Mouse (Mus musculus) heart, embryonic 16.5 days (tissue): ENCODE measurements around the gene Adap1. TPM values are rescaled to one million over a fixed set of nuclear protein-coding genes. Genes with fewer than 3 reads are reported as not detected.

Source experiments
- ATAC-seq: fragments of 200-750 bp; cut with Nextera tagmentation; replicated peaks from 2 replicates; pipeline ENCODE4 v1.8.0; 2017; ENCODE audit warnings: moderate number of reproducible peaks; ENCODE audit not compliant: insufficient read depth, low FRiP score; ENCODE audit errors: extremely low read depth
- H3K27ac ChIP-seq: fragments of 300-500 bp; sonication (generic); 2 replicates; pipeline ENCODE4 v1.5.1; 2014; ENCODE audit warnings: mild to moderate bottlenecking, low read length, control low read depth, moderate library complexity
- H3K27me3 ChIP-seq: fragments of 300-500 bp; sonication (generic); 2 replicates; pipeline ENCODE4 v1.6.1; 2014; ENCODE audit warnings: low read length, mixed read lengths; ENCODE audit not compliant: control insufficient read depth, insufficient read depth
- H3K36me3 ChIP-seq: fragments of 300-500 bp; sonication (generic); 2 replicates; pipeline ENCODE4 v1.6.1; 2014; ENCODE audit not compliant: control insufficient read depth, insufficient read depth
- H3K4me1 ChIP-seq: fragments of 300-500 bp; sonication (generic); 2 replicates; pipeline ENCODE4 v1.6.1; 2014; ENCODE audit warnings: low read length, mixed read lengths; ENCODE audit not compliant: control insufficient read depth, insufficient read depth
- H3K4me2 ChIP-seq: fragments of 300-500 bp; sonication (generic); 2 replicates; pipeline ENCODE4 v1.6.1; 2014; ENCODE audit warnings: low read depth, mild to moderate bottlenecking, control low read depth, low read length
- H3K4me3 ChIP-seq: fragments of 300-500 bp; sonication (generic); 2 replicates; pipeline ENCODE4 v1.5.1; 2014; ENCODE audit warnings: mild to moderate bottlenecking, control low read depth, low read length
- H3K9ac ChIP-seq: fragments of 300-500 bp; sonication (generic); 2 replicates; pipeline ENCODE4 v1.6.1; 2014; ENCODE audit warnings: low read length, control low read depth
- H3K9me3 ChIP-seq: fragments of 300-500 bp; sonication (generic); replicated peaks from 2 replicates; pipeline ENCODE4 v1.6.1; 2016; ENCODE audit warnings: low read length; ENCODE audit not compliant: control insufficient read depth
- WGBS: fragments of 180-500 bp; shearing (Covaris S2); extraction: QIAGEN DNeasy Blood & Tissue Kit; methylation state at CpG from one replicate; pipeline ENCODE4 v1.1.7; 2014; 5-methylcytosine and 5-hydroxymethylcytosine counted together
- polyA plus RNA-seq: library from polyadenylated mRNA; unstranded; fragments of >200 nt; fragmentation: Nextera tagmentation; extraction: Ambion mirVana; gene quantifications from 2 replicates; pipeline ENCODE4 v1.2.1, GENCODE M21; 2015

Gene Adap1
- polyA plus RNA-seq, 1 experiment from 2014 or later: 0.59 TPM

- ATAC-seq: no peak
- Histone ChIP-seq H3K27ac (no peak overlapping the region), H3K9me3 (no peaks in the 10 kb centered on the region), H3K9ac (no peak overlapping the region), H3K4me3 (no peak overlapping the region), H3K27me3 (peaks cover 29% of the 10 kb centered on the region), H3K4me2 (no peak overlapping the region), H3K36me3 (no peaks in the 10 kb centered on the region), H3K4me1 (peaks cover 11% of the 10 kb centered on the region)
- WGBS: 71% methylated on average over 6 of the region's 6 CpGs
Measured at GRCm38 (mm10) chr5:139321331-139321730, 4.1 kb downstream of the Adap1 start.

GRCm38 (mm10) chr5:139320424-139320823 is 5.0 kb downstream of the Adap1 start:
- Histone ChIP-seq H3K27ac (no peak overlapping the region), H3K4me3 (no peak overlapping the region), H3K9ac (no peak overlapping the region), H3K36me3 (no peaks in the 10 kb centered on the region), H3K4me1 (peaks cover 11% of the 10 kb centered on the region), H3K27me3 (peaks cover 19% of the 10 kb centered on the region), H3K4me2 (no peak overlapping the region), H3K9me3 (no peaks in the 10 kb centered on the region)
- 66% methylated on average over 7 of the region's 7 CpGs for WGBS
- ATAC-seq: no peak

GRCm38 (mm10) chr5:139317751-139318504 is 7.5 kb downstream of the Adap1 start:
- peaks cover 2% of the 10 kb centered on the region; the same call in 1 of the 2 replicates for H3K4me1 ChIP-seq
- WGBS: 65% methylated on average over 21 of the region's 21 CpGs
- no peak overlapping the region for H3K4me2 ChIP-seq
- H3K9me3 ChIP-seq: no peaks in the 10 kb centered on the region
- no peak overlapping the region for H3K27ac ChIP-seq
- H3K36me3 ChIP-seq: no peaks in the 10 kb centered on the region
- H3K9ac ChIP-seq: no peak overlapping the region
- no peaks in the 10 kb centered on the region for H3K27me3 ChIP-seq
- no peak overlapping the region for H3K4me3 ChIP-seq
- no peak for ATAC-seq

GRCm38 (mm10) chr5:139316982-139317675 is 8.3 kb downstream of the Adap1 start:
- H3K9me3 ChIP-seq: no peaks in the 10 kb centered on the region
- no peak overlapping the region for H3K27ac ChIP-seq
- WGBS: 63% methylated on average over 6 of the region's 6 CpGs
- no peak overlapping the region for H3K4me2 ChIP-seq
- H3K9ac ChIP-seq: no peak overlapping the region
- H3K27me3 ChIP-seq: no peaks in the 10 kb centered on the region
- no peak for ATAC-seq
- peaks cover 2% of the 10 kb centered on the region; the same call in 1 of the 2 replicates for H3K4me1 ChIP-seq
- no peaks in the 10 kb centered on the region for H3K36me3 ChIP-seq
- no peak overlapping the region for H3K4me3 ChIP-seq

GRCm38 (mm10) chr5:139314941-139315642 is 10.3 kb downstream of the Adap1 start:
- H3K4me1 ChIP-seq: peaks cover 2% of the 10 kb centered on the region; the same call in 1 of the 2 replicates
- H3K27ac ChIP-seq: no peak overlapping the region
- H3K27me3 ChIP-seq: no peaks in the 10 kb centered on the region
- H3K4me3 ChIP-seq: no peak overlapping the region
- no peak for ATAC-seq
- no peaks in the 10 kb centered on the region for H3K9me3 ChIP-seq
- H3K9ac ChIP-seq: no peak overlapping the region
- H3K4me2 ChIP-seq: no peak overlapping the region
- WGBS: 80% methylated on average over 12 of the region's 12 CpGs
- H3K36me3 ChIP-seq: no peaks in the 10 kb centered on the region

GRCm38 (mm10) chr5:139313536-139313935 is 11.9 kb downstream of the Adap1 start:
- no peaks in the 10 kb centered on the region for H3K9me3 ChIP-seq
- H3K4me3 ChIP-seq: no peak overlapping the region
- peaks cover 2% of the 10 kb centered on the region; the same call in 1 of the 2 replicates for H3K4me1 ChIP-seq
- 72% methylated on average over 9 of the region's 9 CpGs for WGBS
- H3K4me2 ChIP-seq: no peak overlapping the region
- H3K27ac ChIP-seq: no peak overlapping the region
- no peak overlapping the region for H3K9ac ChIP-seq
- H3K36me3 ChIP-seq: no peaks in the 10 kb centered on the region
- ATAC-seq: no peak
- no peaks in the 10 kb centered on the region for H3K27me3 ChIP-seq

- no peak overlapping the region for H3K4me3 ChIP-seq
- no peak overlapping the region for H3K9ac ChIP-seq
- WGBS: 85% methylated on average over 9 of the region's 9 CpGs
- H3K4me2 ChIP-seq: no peak overlapping the region
- no peaks in the 10 kb centered on the region for H3K27me3 ChIP-seq
- H3K27ac ChIP-seq: no peak overlapping the region
- no peak for ATAC-seq
- H3K36me3 ChIP-seq: no peaks in the 10 kb centered on the region
- H3K9me3 ChIP-seq: no peaks in the 10 kb centered on the region
- peaks cover 2% of the 10 kb centered on the region; the same call in 1 of the 2 replicates for H3K4me1 ChIP-seq
Measured at GRCm38 (mm10) chr5:139311822-139312221, 13.6 kb downstream of the Adap1 start.

- H3K9ac ChIP-seq: no peak overlapping the region
- H3K27me3 ChIP-seq: no peaks in the 10 kb centered on the region
- H3K36me3 ChIP-seq: no peaks in the 10 kb centered on the region
- no peak for ATAC-seq
- peaks cover 2% of the 10 kb centered on the region; the same call in 1 of the 2 replicates for H3K4me1 ChIP-seq
- H3K9me3 ChIP-seq: no peaks in the 10 kb centered on the region
- no peak overlapping the region for H3K27ac ChIP-seq
- WGBS: 85% methylated on average over 4 of the region's 4 CpGs
- H3K4me2 ChIP-seq: no peak overlapping the region
- no peak overlapping the region for H3K4me3 ChIP-seq
Measured at GRCm38 (mm10) chr5:139310477-139310876, 14.9 kb downstream of the Adap1 start.

GRCm38 (mm10) chr5:139309946-139310345 is 15.5 kb downstream of the Adap1 start:
- 74% methylated on average over 3 of the region's 3 CpGs for WGBS
- no peak overlapping the region for H3K4me2 ChIP-seq
- no peaks in the 10 kb centered on the region for H3K4me1 ChIP-seq
- no peak overlapping the region for H3K4me3 ChIP-seq
- no peak for ATAC-seq
- H3K9me3 ChIP-seq: no peaks in the 10 kb centered on the region
- H3K27me3 ChIP-seq: no peaks in the 10 kb centered on the region
- no peak overlapping the region for H3K27ac ChIP-seq
- no peak overlapping the region for H3K9ac ChIP-seq
- H3K36me3 ChIP-seq: no peaks in the 10 kb centered on the region
